Mouse (Mus musculus): ENCODE measurements at regions not wholly inside any gene's neighbourhood (a gene's known extent, or its start where the extent isn't known, plus 50 kb on each side); places are given as distances from the start of the nearest gene placed in this dataset.

GRCm38 (mm10) chr13:107210676-107211075, 188.8 kb upstream of the Kif2a start:
- no peaks in the 10 kb centered on the region for H3K4me1 ChIP-seq (ENCODE audit: insufficient read depth)
- no peaks in the 10 kb centered on the region for H3K9me3 ChIP-seq (ENCODE audit: low read depth, low read length)
- no peaks in the 10 kb centered on the region for H3K27me3 ChIP-seq (ENCODE audit: insufficient read depth, low read length)
- H3K4me2 ChIP-seq: no peak overlapping the region
- ATAC-seq (ENCODE audit: insufficient read depth): no peak
- no peak overlapping the region for H3K4me3 ChIP-seq (ENCODE audit: low read depth, low read length)
- H3K9ac ChIP-seq: no peak overlapping the region
- WGBS: 49% methylated on average over 6 of the region's 6 CpGs
- no peaks in the 10 kb centered on the region for H3K36me3 ChIP-seq (ENCODE audit: insufficient read depth)
- DNase-seq: no peak
- no peak for TF ChIP-seq CTCF (IDR thresholded peaks at IDR 0.05; ENCODE audit: low read depth)
- H3K27ac ChIP-seq (ENCODE audit: low read depth): no peak overlapping the region

- TF ChIP-seq CTCF (IDR thresholded peaks at IDR 0.05; ENCODE audit: low read depth): no peak
- H3K9ac ChIP-seq: no peak overlapping the region
- peak overlapping the region; percentile 60 for H3K4me2 ChIP-seq
- no peak overlapping the region for H3K27ac ChIP-seq (ENCODE audit: low read depth)
- no peaks in the 10 kb centered on the region for H3K27me3 ChIP-seq (ENCODE audit: insufficient read depth, low read length)
- 27% methylated on average over 20 of the region's 20 CpGs for WGBS
- no peaks in the 10 kb centered on the region for H3K36me3 ChIP-seq (ENCODE audit: insufficient read depth)
- peak overlapping the region; percentile 26 for H3K4me3 ChIP-seq (ENCODE audit: low read depth, low read length)
- no peaks in the 10 kb centered on the region for H3K4me1 ChIP-seq (ENCODE audit: insufficient read depth)
- peak; percentile 87 for DNase-seq
- H3K9me3 ChIP-seq (ENCODE audit: low read depth, low read length): no peaks in the 10 kb centered on the region
- peak; percentile 98 for ATAC-seq (ENCODE audit: insufficient read depth)
These were observed 185.6 kb upstream of the Kif2a start for GRCm38 (mm10) chr13:107207354-107208181.

GRCm38 (mm10) chr13:107199875-107200274, 177.9 kb upstream of the Kif2a start:
- H3K4me1 ChIP-seq (ENCODE audit: insufficient read depth): no peaks in the 10 kb centered on the region

GRCm38 (mm10) chr13:107193426-107193825, 171.5 kb upstream of the Kif2a start:
- no peak overlapping the region for H3K4me2 ChIP-seq

More at GRCm38 (mm10) chr13:107199875-107200274, 177.9 kb upstream of the Kif2a start:
- H3K27me3 ChIP-seq (ENCODE audit: insufficient read depth, low read length): no peaks in the 10 kb centered on the region
- H3K36me3 ChIP-seq (ENCODE audit: insufficient read depth): no peaks in the 10 kb centered on the region
- no peak for ATAC-seq (ENCODE audit: insufficient read depth)
- DNase-seq: no peak
- H3K9me3 ChIP-seq (ENCODE audit: low read depth, low read length): no peaks in the 10 kb centered on the region
- no peak overlapping the region for H3K9ac ChIP-seq
- no peak for TF ChIP-seq CTCF (IDR thresholded peaks at IDR 0.05; ENCODE audit: low read depth)
- H3K4me2 ChIP-seq: no peak overlapping the region
- H3K27ac ChIP-seq (ENCODE audit: low read depth): no peak overlapping the region
- WGBS: 62% methylated on average over 1 of the region's 1 CpGs
- H3K4me3 ChIP-seq (ENCODE audit: low read depth, low read length): no peak overlapping the region

GRCm38 (mm10) chr13:107187258-107187878, 165.4 kb upstream of the Kif2a start:
- Histone ChIP-seq H3K4me1 (ENCODE audit: insufficient read depth) (no peaks in the 10 kb centered on the region), H3K36me3 (ENCODE audit: insufficient read depth) (no peaks in the 10 kb centered on the region), H3K9me3 (ENCODE audit: low read depth, low read length) (no peaks in the 10 kb centered on the region), H3K27ac (ENCODE audit: low read depth) (no peak overlapping the region), H3K4me2 (no peak overlapping the region), H3K27me3 (ENCODE audit: insufficient read depth, low read length) (no peaks in the 10 kb centered on the region), H3K4me3 (ENCODE audit: low read depth, low read length) (no peak overlapping the region), H3K9ac (no peak overlapping the region)
- DNase-seq: no peak
- no peak for ATAC-seq (ENCODE audit: insufficient read depth)
- TF ChIP-seq CTCF (IDR thresholded peaks at IDR 0.05; ENCODE audit: low read depth): no peak
- 85% methylated on average over 11 of the region's 11 CpGs for WGBS

More at GRCm38 (mm10) chr13:107193426-107193825, 171.5 kb upstream of the Kif2a start:
- no peak for DNase-seq
- Histone ChIP-seq H3K4me1 (ENCODE audit: insufficient read depth) (no peaks in the 10 kb centered on the region), H3K9me3 (ENCODE audit: low read depth, low read length) (no peaks in the 10 kb centered on the region), H3K9ac (no peak overlapping the region), H3K27me3 (ENCODE audit: insufficient read depth, low read length) (no peaks in the 10 kb centered on the region), H3K36me3 (ENCODE audit: insufficient read depth) (no peaks in the 10 kb centered on the region), H3K27ac (ENCODE audit: low read depth) (no peak overlapping the region), H3K4me3 (ENCODE audit: low read depth, low read length) (no peak overlapping the region)
- TF ChIP-seq CTCF (IDR thresholded peaks at IDR 0.05; ENCODE audit: low read depth): no peak
- no peak for ATAC-seq (ENCODE audit: insufficient read depth)
- 85% methylated on average over 4 of the region's 4 CpGs for WGBS

GRCm38 (mm10) chr13:107182544-107182943, 160.6 kb upstream of the Kif2a start:
- H3K27ac ChIP-seq (ENCODE audit: low read depth): no peak overlapping the region
- H3K4me1 ChIP-seq (ENCODE audit: insufficient read depth): no peaks in the 10 kb centered on the region
- ATAC-seq (ENCODE audit: insufficient read depth) (peak; percentile 71; the same call in 1 of the 2 replicates), DNase-seq (peak; percentile 84)
- H3K4me2 ChIP-seq: no peak overlapping the region
- no peaks in the 10 kb centered on the region for H3K36me3 ChIP-seq (ENCODE audit: insufficient read depth)
- no peak overlapping the region for H3K4me3 ChIP-seq (ENCODE audit: low read depth, low read length)
- WGBS: 14% methylated on average over 6 of the region's 6 CpGs
- TF ChIP-seq CTCF (IDR thresholded peaks at IDR 0.05; ENCODE audit: low read depth): peak; percentile 76
- H3K9me3 ChIP-seq (ENCODE audit: low read depth, low read length): no peaks in the 10 kb centered on the region
- H3K27me3 ChIP-seq (ENCODE audit: insufficient read depth, low read length): no peaks in the 10 kb centered on the region
- H3K9ac ChIP-seq: no peak overlapping the region

- no peak for TF ChIP-seq CTCF (IDR thresholded peaks at IDR 0.05; ENCODE audit: low read depth)
- Histone ChIP-seq H3K4me1 (ENCODE audit: insufficient read depth) (no peaks in the 10 kb centered on the region), H3K27me3 (ENCODE audit: insufficient read depth, low read length) (no peaks in the 10 kb centered on the region), H3K9me3 (ENCODE audit: low read depth, low read length) (no peaks in the 10 kb centered on the region), H3K9ac (no peak overlapping the region), H3K4me2 (no peak overlapping the region), H3K27ac (ENCODE audit: low read depth) (no peak overlapping the region), H3K36me3 (ENCODE audit: insufficient read depth) (no peaks in the 10 kb centered on the region), H3K4me3 (ENCODE audit: low read depth, low read length) (no peak overlapping the region)
- WGBS: 76% methylated on average over 5 of the region's 5 CpGs
- ATAC-seq (ENCODE audit: insufficient read depth): no peak
- DNase-seq: no peak
These were observed 157.6 kb upstream of the Kif2a start for GRCm38 (mm10) chr13:107179551-107179950.

Measured in lung, embryonic 14.5 days (tissue).